Mouse (Mus musculus) kidney, embryonic 16.5 days (tissue): ENCODE measurements at regions not wholly inside any gene's neighbourhood (a gene's known extent, or its start where the extent isn't known, plus 50 kb on each side); places are given as distances from the start of the nearest gene placed in this dataset.

ENCODE experiments used
- ATAC-seq: fragments of 200-750 bp; cut with Nextera tagmentation; 2 replicates; pipeline ENCODE4 v1.8.0; 2017; ENCODE audit warnings: moderate TSS enrichment; ENCODE audit not compliant: low FRiP score, low TSS enrichment
- H3K27ac ChIP-seq: fragments of 300-500 bp; sonication (generic); 2 replicates; pipeline ENCODE4 v1.5.1; 2014; ENCODE audit warnings: low read length
- H3K27me3 ChIP-seq: fragments of 300-500 bp; sonication (generic); 2 replicates; pipeline ENCODE4 v1.6.1; 2014; ENCODE audit warnings: low read length, control low read depth, mixed read lengths; ENCODE audit not compliant: insufficient read depth
- H3K36me3 ChIP-seq: fragments of 300-500 bp; sonication (generic); 2 replicates; pipeline ENCODE4 v1.6.1; 2014; ENCODE audit warnings: low read length, control low read depth, mixed read lengths; ENCODE audit not compliant: insufficient read depth
- H3K4me1 ChIP-seq: fragments of 300-500 bp; sonication (generic); 2 replicates; pipeline ENCODE4 v1.6.1; 2014; ENCODE audit warnings: low read length, control low read depth, mixed read lengths; ENCODE audit not compliant: insufficient read depth
- H3K4me2 ChIP-seq: fragments of 300-500 bp; sonication (generic); replicated peaks from 2 replicates; pipeline ENCODE4 v1.6.1; 2014; ENCODE audit warnings: low read depth, low read length
- H3K4me3 ChIP-seq: fragments of 300-500 bp; sonication (generic); 2 replicates; pipeline ENCODE4 v1.5.1; 2014; ENCODE audit warnings: mild to moderate bottlenecking, low read length
- H3K9ac ChIP-seq: fragments of 300-500 bp; sonication (generic); replicated peaks from 2 replicates; pipeline ENCODE4 v1.6.1; 2014; ENCODE audit warnings: low read length
- H3K9me3 ChIP-seq: fragments of 300-500 bp; sonication (generic); 2 replicates; pipeline ENCODE4 v1.6.1; 2016; ENCODE audit warnings: low read length, control low read depth
- WGBS: fragments of 180-500 bp; shearing (Covaris S2); extraction: QIAGEN DNeasy Blood & Tissue Kit; methylation state at CpG from one replicate; pipeline ENCODE4 v1.1.7; 2014; 5-methylcytosine and 5-hydroxymethylcytosine counted together

DNA sequence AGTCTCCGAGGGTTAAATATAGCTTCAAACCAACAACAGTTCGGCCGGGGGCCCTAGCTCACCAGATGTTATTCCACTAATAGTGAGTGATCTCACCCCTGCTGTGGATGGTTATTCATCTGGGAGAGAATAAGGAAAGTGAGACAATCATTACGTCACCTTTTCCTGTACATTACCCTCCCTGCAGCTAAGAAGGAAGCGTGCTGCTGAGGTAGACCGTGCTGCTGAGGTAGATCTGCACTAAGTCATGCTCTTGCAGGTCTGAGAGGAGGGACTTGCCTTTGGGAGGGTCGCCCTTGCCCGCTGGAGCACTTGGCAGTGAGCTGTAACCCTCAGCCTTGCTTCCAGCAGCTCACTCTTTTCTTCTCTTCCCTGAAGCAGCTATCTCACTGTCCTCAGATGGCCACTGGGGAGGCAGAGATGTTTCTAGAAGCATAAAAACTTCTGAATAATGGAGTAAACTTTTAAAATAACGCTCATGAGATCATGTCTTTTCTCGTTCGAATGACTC is 77.3 kb upstream of the Otud4 start:
- no peaks in the 10 kb centered on the region for H3K9me3 ChIP-seq
- 51% methylated on average over 11 of the region's 11 CpGs for WGBS
- peak; percentile 54; the same call in 1 of the 2 replicates for ATAC-seq
- 0 out of 2 replicates have a peak overlapping the region, but pooled peaks have one; percentile 2 for H3K9ac ChIP-seq
- peak overlapping the region; percentile 16; the same call in 1 of the 2 replicates for H3K27ac ChIP-seq
- H3K36me3 ChIP-seq = no peaks in the 10 kb centered on the region
- no peaks in the 10 kb centered on the region for H3K27me3 ChIP-seq
- no peak overlapping the region for H3K4me3 ChIP-seq
- H3K4me2 ChIP-seq = no peak overlapping the region
- H3K4me1 ChIP-seq = no peaks in the 10 kb centered on the region

GRCm38 (mm10) chr8:79561269-79562063 is 78.0 kb upstream of the Otud4 start:
- Histone ChIP-seq H3K4me3 (no peak overlapping the region), H3K9me3 (no peaks in the 10 kb centered on the region), H3K4me1 (no peaks in the 10 kb centered on the region), H3K9ac (no peak overlapping the region), H3K36me3 (no peaks in the 10 kb centered on the region), H3K4me2 (no peak overlapping the region), H3K27ac (peak overlapping the region; percentile 16; the same call in 1 of the 2 replicates), H3K27me3 (no peaks in the 10 kb centered on the region)
- no peak for ATAC-seq
- WGBS = 72% methylated on average over 9 of the region's 9 CpGs

DNA sequence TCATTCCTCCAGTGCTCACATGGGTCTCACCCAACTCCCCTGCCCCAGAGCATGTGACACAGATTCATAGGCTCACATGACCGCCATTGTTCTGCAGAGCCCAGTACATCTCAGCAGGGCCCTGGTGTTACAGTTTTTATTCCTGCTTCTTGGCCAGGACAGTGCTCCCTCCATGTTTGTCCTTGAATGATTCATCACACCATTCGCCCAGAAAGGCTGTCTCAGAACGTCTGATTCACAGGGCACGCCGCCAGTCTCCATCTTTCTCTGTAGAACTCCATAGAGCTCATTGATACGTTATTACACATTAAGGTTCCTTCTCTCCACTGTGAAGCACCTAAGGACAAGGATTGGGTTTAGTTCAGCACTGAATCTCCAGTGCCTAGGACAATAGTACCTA is 79.9 kb upstream of the Otud4 start:
- no peaks in the 10 kb centered on the region for H3K4me1 ChIP-seq
- WGBS = 94% methylated on average over 6 of the region's 6 CpGs

GRCm38 (mm10) chr8:79554311-79554710 is 85.1 kb upstream of the Otud4 start:
- no peak overlapping the region for H3K4me2 ChIP-seq
- H3K9me3 ChIP-seq = no peaks in the 10 kb centered on the region
- 90% methylated on average over 2 of the region's 4 CpGs for WGBS
- ATAC-seq = no peak
- no peak overlapping the region for H3K4me3 ChIP-seq
- no peaks in the 10 kb centered on the region for H3K27me3 ChIP-seq
- no peaks in the 10 kb centered on the region for H3K36me3 ChIP-seq
- no peak overlapping the region for H3K27ac ChIP-seq
- no peak overlapping the region for H3K9ac ChIP-seq
- H3K4me1 ChIP-seq = no peaks in the 10 kb centered on the region

More for the DNA sequence above, 79.9 kb upstream of the Otud4 start:
- no peak overlapping the region for H3K4me2 ChIP-seq
- no peaks in the 10 kb centered on the region for H3K27me3 ChIP-seq
- no peak overlapping the region for H3K4me3 ChIP-seq
- H3K27ac ChIP-seq = no peak overlapping the region
- no peaks in the 10 kb centered on the region for H3K9me3 ChIP-seq
- no peak for ATAC-seq
- no peak overlapping the region for H3K9ac ChIP-seq
- no peaks in the 10 kb centered on the region for H3K36me3 ChIP-seq

GRCm38 (mm10) chr8:79550151-79550550 is 89.3 kb upstream of the Otud4 start:
- 82% methylated on average over 2 of the region's 2 CpGs for WGBS
- H3K9me3 ChIP-seq = no peaks in the 10 kb centered on the region
- H3K27me3 ChIP-seq = no peaks in the 10 kb centered on the region
- no peak overlapping the region for H3K4me2 ChIP-seq
- ATAC-seq = no peak
- H3K4me3 ChIP-seq = no peak overlapping the region
- no peak overlapping the region for H3K9ac ChIP-seq
- no peak overlapping the region for H3K27ac ChIP-seq
- H3K36me3 ChIP-seq = no peaks in the 10 kb centered on the region
- H3K4me1 ChIP-seq = no peaks in the 10 kb centered on the region

GRCm38 (mm10) chr8:79548156-79548555 is 91.3 kb upstream of the Otud4 start:
- Histone ChIP-seq H3K27me3 (no peaks in the 10 kb centered on the region), H3K9ac (no peak overlapping the region), H3K36me3 (no peaks in the 10 kb centered on the region), H3K4me2 (no peak overlapping the region), H3K4me3 (no peak overlapping the region), H3K9me3 (no peaks in the 10 kb centered on the region), H3K4me1 (no peaks in the 10 kb centered on the region), H3K27ac (no peak overlapping the region)
- 81% methylated on average over 6 of the region's 6 CpGs for WGBS
- ATAC-seq = no peak

DNA sequence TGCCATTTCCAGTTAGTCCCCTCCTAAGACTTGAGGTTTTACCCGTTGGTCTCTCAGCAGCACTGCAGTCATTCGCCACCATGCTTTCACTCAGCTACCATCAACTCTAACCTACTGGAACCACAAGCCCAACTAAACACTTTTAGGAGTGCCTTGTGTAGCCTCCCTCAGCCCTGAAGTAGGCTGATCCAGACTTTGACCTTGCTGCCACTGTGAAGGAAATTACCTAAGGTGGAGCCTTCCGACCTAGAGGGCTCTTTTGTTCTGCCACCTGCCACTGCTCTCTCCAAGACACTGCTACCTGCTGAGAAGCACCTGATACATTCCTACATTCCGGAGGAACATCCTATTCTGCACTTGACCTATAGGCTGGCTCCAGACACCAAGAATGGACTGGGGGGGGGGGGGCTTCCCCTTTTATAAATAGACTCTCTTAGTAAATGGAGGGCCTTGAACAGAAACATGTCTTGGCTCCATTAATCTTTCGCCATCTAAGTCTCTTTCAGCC is 93.5 kb upstream of the Otud4 start:
- Histone ChIP-seq H3K4me1 (no peaks in the 10 kb centered on the region), H3K27me3 (no peaks in the 10 kb centered on the region), H3K4me2 (no peak overlapping the region), H3K36me3 (no peaks in the 10 kb centered on the region), H3K27ac (no peak overlapping the region), H3K9ac (no peak overlapping the region), H3K9me3 (no peaks in the 10 kb centered on the region), H3K4me3 (no peak overlapping the region)
- WGBS = 92% methylated on average over 5 of the region's 5 CpGs
- ATAC-seq = no peak

GRCm38 (mm10) chr8:79542461-79542860 is 97.0 kb upstream of the Otud4 start:
- no peak overlapping the region for H3K9ac ChIP-seq
- no peak for ATAC-seq
- H3K27me3 ChIP-seq = no peaks in the 10 kb centered on the region
- WGBS = 73% methylated on average over 2 of the region's 2 CpGs
- no peaks in the 10 kb centered on the region for H3K9me3 ChIP-seq
- no peaks in the 10 kb centered on the region for H3K4me1 ChIP-seq
- no peaks in the 10 kb centered on the region for H3K36me3 ChIP-seq
- H3K27ac ChIP-seq = no peak overlapping the region
- H3K4me3 ChIP-seq = no peak overlapping the region
- H3K4me2 ChIP-seq = no peak overlapping the region

DNA sequence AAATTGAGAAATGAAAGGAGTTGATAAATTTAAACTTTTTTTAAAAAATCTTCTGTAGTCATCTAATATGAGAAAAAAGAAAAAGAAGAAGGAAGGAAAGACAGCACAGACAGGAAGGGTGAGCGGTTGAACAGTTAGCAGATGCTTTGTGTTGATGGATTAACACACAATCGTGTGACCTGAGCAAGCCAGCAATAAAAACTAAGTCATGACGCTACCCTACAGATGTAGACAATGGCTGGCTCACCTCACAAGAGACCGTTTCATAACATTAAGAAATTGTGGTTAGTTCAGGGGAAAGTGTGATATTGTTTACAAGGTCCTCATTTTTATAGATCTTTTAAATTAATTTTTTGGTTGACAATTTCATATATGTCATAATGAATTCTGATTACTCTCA is 99.4 kb upstream of the Otud4 start:
- 81% methylated on average over 4 of the region's 4 CpGs for WGBS
- no peaks in the 10 kb centered on the region for H3K4me1 ChIP-seq
- no peaks in the 10 kb centered on the region for H3K27me3 ChIP-seq
- no peak for ATAC-seq
- no peak overlapping the region for H3K27ac ChIP-seq
- no peak overlapping the region for H3K4me2 ChIP-seq
- H3K4me3 ChIP-seq = no peak overlapping the region
- H3K36me3 ChIP-seq = no peaks in the 10 kb centered on the region
- H3K9me3 ChIP-seq = no peaks in the 10 kb centered on the region
- H3K9ac ChIP-seq = no peak overlapping the region

- Histone ChIP-seq H3K4me1 (no peaks in the 10 kb centered on the region), H3K9me3 (no peaks in the 10 kb centered on the region), H3K36me3 (no peaks in the 10 kb centered on the region), H3K27ac (no peak overlapping the region), H3K27me3 (no peaks in the 10 kb centered on the region), H3K4me2 (no peak overlapping the region), H3K4me3 (no peak overlapping the region), H3K9ac (no peak overlapping the region)
- 42% methylated on average over 12 of the region's 12 CpGs for WGBS
- ATAC-seq = no peak
Measured at GRCm38 (mm10) chr8:79534271-79534889, 105.0 kb upstream of the Otud4 start.
